Mouse (Mus musculus) erythroblast, embryonic 14.5 days (primary cell): ENCODE data around the gene Hexim2.

Experiments
- GATA1 ChIP-seq: IDR thresholded peaks from 2 replicates; pipeline ENCODE4 v1.6.1; 2012; ENCODE audit warnings: low read length, inconsistent platforms, mixed read lengths
- TAL1 ChIP-seq: IDR thresholded peaks from 3 replicates; pipeline ENCODE4 v1.6.1; 2012; ENCODE audit warnings: low read length, inconsistent platforms, mixed read lengths

DNA sequence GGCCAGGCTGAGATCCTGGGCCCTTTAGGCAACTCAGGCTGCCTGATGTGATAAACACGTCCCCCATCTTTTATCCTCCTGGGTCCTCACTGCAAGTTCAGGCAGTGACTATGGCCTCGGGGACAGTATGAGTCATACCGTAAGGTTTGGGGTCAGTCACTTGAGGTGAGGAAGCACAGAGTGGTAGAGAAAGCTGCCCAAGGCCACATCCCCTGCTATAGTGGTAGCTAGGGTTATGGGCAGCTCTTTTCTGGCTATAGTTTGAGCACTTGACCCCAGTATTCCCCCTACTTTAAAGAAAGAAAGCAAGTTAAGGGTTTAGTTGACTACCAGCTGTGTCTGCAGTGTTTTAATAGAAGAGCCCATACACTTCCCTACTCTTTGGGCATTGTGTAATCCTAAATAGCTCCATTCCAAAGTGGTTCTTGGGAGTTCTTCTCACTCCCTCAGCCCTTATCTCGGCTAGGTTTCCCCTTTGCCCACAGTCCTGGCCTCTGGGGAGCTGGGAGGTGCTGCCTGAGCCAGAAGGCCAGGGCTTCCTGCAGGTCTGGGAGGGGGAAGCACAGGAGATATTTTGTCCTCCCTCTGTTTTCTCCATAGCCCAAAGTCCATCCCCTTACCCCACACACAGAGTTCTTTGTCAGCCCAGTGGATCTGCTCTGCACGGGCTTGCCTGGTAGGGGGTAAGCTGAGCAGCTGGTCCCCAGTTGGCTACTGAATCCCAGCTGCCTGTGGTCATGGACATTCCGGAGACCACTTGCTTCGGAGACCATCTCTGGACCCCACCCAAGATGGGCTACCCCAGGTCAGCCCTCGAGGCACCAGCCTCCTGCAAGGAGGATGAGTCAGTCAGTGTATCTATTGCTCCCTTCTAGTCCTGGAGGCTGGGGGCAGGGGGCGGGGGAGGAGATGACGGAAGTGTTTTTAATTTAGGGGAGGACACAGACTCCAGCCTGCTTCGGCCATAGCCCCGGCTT lies 12.4 kb downstream of the Hexim2 start:
- TF ChIP-seq GATA1 (no peak), TAL1 (no peak)
